Mouse (Mus musculus) lung, postnatal 14 days (tissue): ENCODE data around the gene CT030661.1.
"Not testable (repeated sequence)": the region's sequence is repeated elsewhere in the genome, so short reads cannot be mapped to it uniquely, and the experiment has no call there.

ENCODE experiments used
- DNase-seq: peaks from one replicate; pipeline ENCODE4 v3.0.0; 2021

The CT030661.1 gene

GRCm38 (mm10) chr17:22314730-22315226, at the start of gene CT030661.1:
Gene CT030661.1, minus strand, starts transcription at chr17:22314837.
- peak; percentile 94 for DNase-seq

DNA sequence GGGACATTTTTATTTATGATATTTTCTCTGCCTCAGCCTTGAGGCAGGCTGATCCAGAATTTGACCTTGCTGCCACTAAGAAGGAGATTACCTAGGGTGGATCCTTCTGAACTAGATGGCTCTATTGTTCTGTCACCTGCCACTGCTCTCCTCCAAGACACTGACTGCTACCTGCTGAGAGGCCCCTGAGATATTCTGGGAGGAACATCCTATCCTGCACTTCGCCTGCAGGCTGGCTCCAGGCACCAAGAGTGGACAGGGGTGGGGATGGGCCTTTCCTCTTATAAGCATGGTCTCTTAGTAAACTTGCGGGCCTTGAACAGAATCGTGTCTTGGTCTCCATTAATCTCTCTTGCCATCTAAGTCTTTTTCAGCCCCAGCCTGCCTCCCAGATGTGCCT, 49.3 kb upstream of the CT030661.1 start:
- no peak for DNase-seq

- DNase-seq = peak; percentile 30
These were observed 46.6 kb upstream of the CT030661.1 start, which contains the start of the genes Zfp944 and Zfp758 for GRCm38 (mm10) chr17:22361101-22361781. Gene Zfp944, minus strand, starts transcription at chr17:22361400. Gene Zfp758, plus strand, starts transcription at chr17:22361453.

- DNase-seq = no peak
These were observed 45.9 kb upstream of the CT030661.1 start for GRCm38 (mm10) chr17:22360572-22360971.

DNA sequence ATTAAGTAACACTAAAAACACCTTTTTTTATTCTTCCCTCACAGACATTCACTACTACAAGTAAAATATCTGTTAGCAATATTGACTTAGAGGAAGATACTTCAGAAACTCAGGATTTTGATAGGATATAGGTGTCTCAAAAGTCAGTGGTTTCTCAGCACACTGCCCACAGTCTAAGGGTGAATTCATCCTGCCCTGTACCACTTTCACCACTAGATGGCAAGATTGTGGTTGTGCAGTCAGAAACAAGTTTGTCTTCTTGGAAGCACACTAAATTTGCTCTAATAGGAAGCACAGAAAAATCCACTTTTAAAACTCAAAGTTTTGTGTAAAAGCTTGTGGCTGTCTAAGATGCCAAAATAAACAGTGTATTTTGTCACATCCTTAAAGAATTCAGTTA, 38.2 kb upstream of the CT030661.1 start:
- DNase-seq = peak; percentile 53

DNA sequence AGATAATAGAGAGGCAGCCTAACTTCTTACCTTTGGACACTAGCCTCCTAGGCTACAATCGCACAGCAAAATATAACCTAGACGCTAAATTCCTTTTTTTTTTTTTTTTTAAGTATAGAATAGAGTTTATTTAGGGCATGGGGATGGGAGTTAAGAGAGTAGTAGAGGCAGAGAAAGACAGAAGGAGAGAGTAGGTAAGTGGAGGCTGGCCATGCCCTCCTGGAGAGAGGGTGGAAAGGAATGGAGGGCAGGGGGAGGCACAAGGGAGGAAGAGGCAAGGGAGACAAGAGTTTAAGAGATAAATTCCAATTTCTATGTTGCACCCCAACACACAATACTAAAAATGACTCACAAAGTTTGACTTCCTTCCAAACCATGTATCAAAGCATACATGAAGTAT, 610 bp upstream of the CT030661.1 start:
- not testable (repeated sequence) for DNase-seq

DNA sequence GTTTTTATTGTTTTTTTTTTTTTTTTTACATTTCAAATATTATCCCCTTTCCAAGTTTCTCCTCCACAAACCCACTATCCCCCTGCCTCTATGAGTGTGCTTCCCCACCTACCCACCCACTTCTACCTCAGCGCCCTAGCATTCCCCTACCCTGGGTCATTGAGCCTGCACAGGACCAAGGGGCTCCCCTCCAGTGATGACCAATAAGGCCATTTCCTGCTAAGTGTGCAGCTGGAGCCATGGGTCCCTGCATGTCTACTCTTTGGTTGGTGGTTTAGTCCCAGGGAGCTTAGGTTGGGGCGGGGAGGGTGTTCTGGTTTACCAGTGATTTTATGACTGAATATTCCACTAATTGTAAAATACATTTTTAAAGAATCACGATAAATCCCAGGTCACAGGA, 418 bp downstream of the CT030661.1 start:
- DNase-seq = not testable (repeated sequence)
